Mouse (Mus musculus): ENCODE measurements around the gene Spen. TPM values are rescaled to one million over a fixed set of nuclear protein-coding genes. Genes with fewer than 3 reads are reported as not detected.

Gene Spen
- total RNA-seq, 2 experiments from 2014 or later, result 56.0 to 68.1 TPM

GRCm38 (mm10) chr4:141459766-141460165 is 78.6 kb downstream of the Spen start:
- H3K27ac ChIP-seq, result no peak overlapping the region
- no peak overlapping the region for H3K4me3 ChIP-seq
- no peak for TF ChIP-seq CTCF (conservative IDR thresholded peaks at IDR 0.05)
- DNase-seq (ENCODE audit: low spot score in 2 of 2), result no peak

GRCm38 (mm10) chr4:141458888-141459287 is 79.5 kb downstream of the Spen start:
- no peak overlapping the region for H3K27ac ChIP-seq
- no peak overlapping the region for H3K4me3 ChIP-seq
- DNase-seq (ENCODE audit: low spot score in 2 of 2), result no peak
- no peak for TF ChIP-seq CTCF (conservative IDR thresholded peaks at IDR 0.05)

- no peak overlapping the region for H3K4me3 ChIP-seq
- TF ChIP-seq CTCF (conservative IDR thresholded peaks at IDR 0.05), result no peak
- H3K27ac ChIP-seq, result no peak overlapping the region
- DNase-seq (ENCODE audit: low spot score in 2 of 2), result no peak
These were observed 80.2 kb downstream of the Spen start for GRCm38 (mm10) chr4:141458236-141458635.

GRCm38 (mm10) chr4:141456193-141456938 is 82.0 kb downstream of the Spen start:
- no peak for DNase-seq (ENCODE audit: low spot score in 2 of 2)
- TF ChIP-seq CTCF (conservative IDR thresholded peaks at IDR 0.05), result no peak
- no peak overlapping the region for H3K4me3 ChIP-seq
- 0 out of 2 replicates have a peak overlapping the region, but pooled peaks have one; percentile 43 for H3K27ac ChIP-seq

- Histone ChIP-seq H3K27ac (peak overlapping the region; percentile 43; the same call in 1 of the 2 replicates), H3K4me3 (no peak overlapping the region)
- DNase-seq (ENCODE audit: low spot score in 2 of 2), result no peak
- no peak for TF ChIP-seq CTCF (conservative IDR thresholded peaks at IDR 0.05)
These were observed 82.9 kb downstream of the Spen start for GRCm38 (mm10) chr4:141455526-141455925.

GRCm38 (mm10) chr4:141454581-141455350 is 83.6 kb downstream of the Spen start:
- DNase-seq (ENCODE audit: low spot score in 2 of 2), result no peak

GRCm38 (mm10) chr4:141451916-141452450 is 86.4 kb downstream of the Spen start:
- DNase-seq (ENCODE audit: low spot score in 2 of 2), result no peak
- no peak overlapping the region for H3K4me3 ChIP-seq

More at GRCm38 (mm10) chr4:141454581-141455350, 83.6 kb downstream of the Spen start:
- no peak for TF ChIP-seq CTCF (conservative IDR thresholded peaks at IDR 0.05)
- H3K4me3 ChIP-seq, result no peak overlapping the region; the same call in 1 of the 2 replicates
- H3K27ac ChIP-seq, result peak overlapping the region; percentile 79

GRCm38 (mm10) chr4:141451251-141451650 is 87.1 kb downstream of the Spen start:
- no peak overlapping the region for H3K4me3 ChIP-seq
- no peak for TF ChIP-seq CTCF (conservative IDR thresholded peaks at IDR 0.05)
- no peak for DNase-seq (ENCODE audit: low spot score in 2 of 2)

More at GRCm38 (mm10) chr4:141451916-141452450, 86.4 kb downstream of the Spen start:
- no peak for TF ChIP-seq CTCF (conservative IDR thresholded peaks at IDR 0.05)
- no peak overlapping the region for H3K27ac ChIP-seq

GRCm38 (mm10) chr4:141446211-141446610 is 92.2 kb downstream of the Spen start:
- Histone ChIP-seq H3K4me3 (no peak overlapping the region), H3K27ac (no peak overlapping the region)
- no peak for TF ChIP-seq CTCF (conservative IDR thresholded peaks at IDR 0.05)
- DNase-seq (ENCODE audit: low spot score in 2 of 2), result no peak

More at GRCm38 (mm10) chr4:141451251-141451650, 87.1 kb downstream of the Spen start:
- H3K27ac ChIP-seq, result no peak overlapping the region

- no peak for DNase-seq (ENCODE audit: low spot score in 2 of 2)
- Histone ChIP-seq H3K4me3 (peak overlapping the region; percentile 90), H3K27ac (peak overlapping the region; percentile 93)
- TF ChIP-seq CTCF (conservative IDR thresholded peaks at IDR 0.05), result no peak
These were observed 93.1 kb downstream of the Spen start for GRCm38 (mm10) chr4:141445328-141445720.

GRCm38 (mm10) chr4:141444451-141445327 is 93.7 kb downstream of the Spen start, which contains the start of gene Zbtb17:
Gene Zbtb17, plus strand, starts transcription at chr4:141444654.
- Histone ChIP-seq H3K4me3 (peak within 1 kb of the TSS; percentile 90), H3K27ac (peak within 1 kb of the TSS; percentile 93)
- TF ChIP-seq CTCF (conservative IDR thresholded peaks at IDR 0.05), result no peak
- peak; percentile 86 to 89 for DNase-seq (ENCODE audit: low spot score in 2 of 2)

Measured in layer of hippocampus, adult 2 months (tissue).